Mouse (Mus musculus): ENCODE results near the gene Esrrg. TPM values are rescaled to one million over a fixed set of nuclear protein-coding genes. Genes with fewer than 3 reads are reported as not detected.

The Esrrg gene
- total and polyA plus RNA-seq, 3 experiments = 0.01 TPM; not detected in 2

DNA sequence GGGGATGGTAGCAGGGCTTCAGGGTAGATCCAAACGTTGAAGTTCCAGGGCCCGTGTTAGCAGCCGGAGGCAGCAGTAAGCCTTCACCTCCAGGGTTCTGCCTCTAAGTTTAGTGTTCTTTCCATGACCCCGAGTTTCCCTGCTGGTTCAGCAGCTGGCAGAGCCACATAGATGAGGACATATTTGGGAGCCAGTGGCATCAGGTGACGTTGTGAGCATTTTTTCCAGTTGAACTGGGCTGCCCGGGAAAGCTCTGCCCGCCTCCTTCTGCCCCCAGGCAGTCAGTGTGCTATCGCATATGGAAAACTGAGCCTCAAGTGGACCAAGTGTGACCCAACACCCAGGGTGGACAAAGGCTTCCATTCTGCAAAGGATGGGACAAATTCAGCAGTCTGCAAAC is 36.7 kb downstream of the Esrrg start:
- Histone ChIP-seq H3K27ac (ENCODE audit: control insufficient read depth, low read depth, low read length) (no peak overlapping the region), H3K36me3 (ENCODE audit: control insufficient read depth in 1 of 2, insufficient read depth in 2 of 2, low read length in 2 of 2) (no peaks in the 10 kb centered on the region), H3K27me3 (ENCODE audit: control insufficient read depth in 1 of 2, insufficient read depth in 2 of 2, low read length in 2 of 2) (no peaks in the 10 kb centered on the region), H3K4me1 (ENCODE audit: control insufficient read depth in 1 of 2, insufficient read depth in 2 of 2, low read length in 2 of 2) (no peaks in the 10 kb centered on the region), H3K9ac (ENCODE audit: control insufficient read depth, low read depth, low read length, poor library complexity, severe bottlenecking) (no peak overlapping the region), H3K4me3 (ENCODE audit: control insufficient read depth in 1 of 2, insufficient read depth in 1 of 2, low read depth in 2 of 2, low read length in 2 of 2) (no peak overlapping the region), H3K9me3 (replicated peaks; ENCODE audit: insufficient read depth, low read length) (no peaks in the 10 kb centered on the region), H3K79me2 (ENCODE audit: control insufficient read depth, insufficient read depth, low read length, poor library complexity) (no peaks in the 10 kb centered on the region)
- no peak for DNase-seq (ENCODE audit: low read depth, low spot score)
- TF ChIP-seq JUND (IDR thresholded peaks at IDR 0.05; ENCODE audit: low read depth, low read length) (no peak), HCFC1 (IDR thresholded peaks at IDR 0.05; ENCODE audit: low read depth, low read length) (no peak), SMC3 (IDR thresholded peaks at IDR 0.05; ENCODE audit: low read depth, low read length) (no peak), TAL1 (IDR thresholded peaks at IDR 0.05; ENCODE audit: low read length) (no peak), SIN3A (IDR thresholded peaks at IDR 0.05; ENCODE audit: low read length) (no peak), USF1 (IDR thresholded peaks at IDR 0.05; ENCODE audit: low read depth, low read length) (no peak), UBTF (IDR thresholded peaks at IDR 0.05; ENCODE audit: borderline replicate concordance, insufficient read depth, low read depth, low read length) (no peak), CHD2 (IDR thresholded peaks at IDR 0.05; ENCODE audit: low read length) (no peak), RAD21 (IDR thresholded peaks at IDR 0.05; ENCODE audit: low read depth, low read length) (no peak), E2F4 (IDR thresholded peaks at IDR 0.05; ENCODE audit: borderline replicate concordance, low read depth, low read length) (no peak), BHLHE40 (IDR thresholded peaks at IDR 0.05; ENCODE audit: borderline replicate concordance, low read depth, low read length) (no peak), USF2 (IDR thresholded peaks at IDR 0.05; ENCODE audit: borderline replicate concordance in 1 of 2, insufficient read depth in 1 of 2, low read depth in 1 of 2, low read length in 2 of 2) (no peak), MEF2A (IDR thresholded peaks at IDR 0.05; ENCODE audit: extremely low read depth, insufficient replicate concordance, low read depth, low read length, poor library complexity, severe bottlenecking) (no peak), NRF1 (IDR thresholded peaks at IDR 0.05; ENCODE audit: insufficient read depth, low read depth, low read length, poor library complexity, severe bottlenecking) (no peak), POLR2A (IDR thresholded peaks at IDR 0.05; ENCODE audit: control insufficient read depth in 1 of 2, insufficient read depth in 1 of 2, low read depth in 1 of 2, low read length in 2 of 2, poor library complexity in 1 of 2) (no peak)

DNA sequence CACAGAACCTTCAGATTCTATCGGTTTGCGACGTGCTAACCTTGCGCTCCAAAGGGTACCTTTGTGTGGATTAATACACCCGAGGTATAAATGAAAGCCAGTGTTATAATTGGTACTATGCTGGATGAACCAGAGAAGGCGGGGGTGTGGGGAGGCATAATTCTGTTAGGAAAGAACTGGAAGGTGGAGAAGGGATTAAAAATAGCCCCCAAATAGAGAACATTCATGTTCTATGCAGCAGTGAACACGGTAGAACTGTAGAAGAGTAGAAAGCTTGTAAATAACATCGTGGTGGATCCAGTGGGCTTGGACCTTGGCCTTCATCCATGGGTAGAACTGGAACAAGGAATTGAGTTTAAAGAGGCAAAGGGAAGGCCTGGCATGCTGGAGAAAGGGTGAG is 40.0 kb downstream of the Esrrg start:
- Histone ChIP-seq H3K9me3 (replicated peaks; ENCODE audit: insufficient read depth, low read length) (no peaks in the 10 kb centered on the region), H3K9ac (ENCODE audit: control insufficient read depth, low read depth, low read length, poor library complexity, severe bottlenecking) (no peak overlapping the region)

More for the DNA sequence above, 40.0 kb downstream of the Esrrg start:
- no peaks in the 10 kb centered on the region for H3K36me3 ChIP-seq (ENCODE audit: control insufficient read depth in 1 of 2, insufficient read depth in 2 of 2, low read length in 2 of 2)
- no peaks in the 10 kb centered on the region for H3K27me3 ChIP-seq (ENCODE audit: control insufficient read depth in 1 of 2, insufficient read depth in 2 of 2, low read length in 2 of 2)
- H3K4me3 ChIP-seq (ENCODE audit: control insufficient read depth in 1 of 2, insufficient read depth in 1 of 2, low read depth in 2 of 2, low read length in 2 of 2) = no peak overlapping the region
- H3K27ac ChIP-seq (ENCODE audit: control insufficient read depth, low read depth, low read length) = no peak overlapping the region
- H3K4me1 ChIP-seq (ENCODE audit: control insufficient read depth in 1 of 2, insufficient read depth in 2 of 2, low read length in 2 of 2) = no peaks in the 10 kb centered on the region
- DNase-seq (ENCODE audit: low read depth, low spot score) = no peak
- TF ChIP-seq CHD2 (IDR thresholded peaks at IDR 0.05; ENCODE audit: low read length) = no peak
- no peak for TF ChIP-seq POLR2AphosphoS2 (IDR thresholded peaks at IDR 0.05; ENCODE audit: low read length)
- TF ChIP-seq POLR2A (IDR thresholded peaks at IDR 0.05; ENCODE audit: control insufficient read depth in 1 of 2, insufficient read depth in 1 of 2, low read depth in 1 of 2, low read length in 2 of 2, poor library complexity in 1 of 2) = no peak
- TF ChIP-seq NRF1 (IDR thresholded peaks at IDR 0.05; ENCODE audit: insufficient read depth, low read depth, low read length, poor library complexity, severe bottlenecking) = no peak
- TF ChIP-seq ZC3H11A (IDR thresholded peaks at IDR 0.05; ENCODE audit: low read depth, low read length) = no peak
- H3K79me2 ChIP-seq (ENCODE audit: control insufficient read depth, insufficient read depth, low read length, poor library complexity) = no peaks in the 10 kb centered on the region
